Mouse (Mus musculus): Measurements from ENCODE around the gene Slc19a2. TPM values are rescaled to one million over a fixed set of nuclear protein-coding genes. Genes with fewer than 3 reads are reported as not detected.
A peak's percentile ranks its signal among the peaks of the same experiment; 100 is the strongest.

Gene Slc19a2
- polyA plus RNA-seq, 1 experiment from 2014 or later: 7.1 TPM

GRCm38 (mm10) chr1:164260171-164261028 is 11.6 kb downstream of the Slc19a2 start:
- Histone ChIP-seq H3K27ac (no peak overlapping the region), H3K4me1 (replicated peaks) (no peaks in the 10 kb centered on the region), H3K9me3 (no peaks in the 10 kb centered on the region), H3K36me3 (peaks cover 25% of the 10 kb centered on the region), H3K4me2 (no peak overlapping the region), H3K4me3 (no peak overlapping the region), H3K9ac (no peak overlapping the region), H3K27me3 (no peaks in the 10 kb centered on the region)
- 89% methylated on average over 16 of the region's 16 CpGs for WGBS
- no peak for ATAC-seq (ENCODE audit: low FRiP score)

- H3K27me3 ChIP-seq: no peaks in the 10 kb centered on the region
- H3K4me1 ChIP-seq (replicated peaks): no peaks in the 10 kb centered on the region
- H3K4me2 ChIP-seq: no peak overlapping the region
- no peak overlapping the region for H3K9ac ChIP-seq
- WGBS: 93% methylated on average over 7 of the region's 7 CpGs
- no peaks in the 10 kb centered on the region for H3K9me3 ChIP-seq
- H3K27ac ChIP-seq: no peak overlapping the region
- ATAC-seq (ENCODE audit: low FRiP score): no peak
- H3K36me3 ChIP-seq: peaks cover 25% of the 10 kb centered on the region
- H3K4me3 ChIP-seq: no peak overlapping the region
Observed at GRCm38 (mm10) chr1:164261553-164261952, 12.7 kb downstream of the Slc19a2 start.

DNA sequence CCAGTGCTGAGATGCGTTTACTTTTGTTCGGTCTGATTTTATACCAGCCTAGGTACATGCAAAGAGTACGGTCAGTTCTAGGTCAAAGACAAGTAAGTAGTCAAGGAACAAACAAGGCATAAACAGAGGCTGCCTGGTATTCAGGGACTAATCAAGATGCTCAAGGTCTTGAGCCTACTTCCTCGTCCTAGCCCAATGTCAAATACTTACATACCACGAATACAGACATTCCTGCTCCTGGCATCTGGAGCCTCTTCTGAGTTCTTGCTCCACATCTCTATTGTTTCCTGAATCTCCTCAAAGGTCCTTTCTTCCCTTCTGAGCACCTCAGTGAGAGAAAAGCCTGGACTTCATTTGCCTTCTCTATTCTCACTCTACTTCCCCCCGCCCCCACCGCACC is 22.1 kb downstream of the Slc19a2 start:
- H3K4me3 ChIP-seq: no peak overlapping the region
- H3K27ac ChIP-seq: no peak overlapping the region
- no peaks in the 10 kb centered on the region for H3K4me1 ChIP-seq (replicated peaks)
- H3K27me3 ChIP-seq: 0 out of 2 replicates have a peak, but pooled peaks cover 4% of the 10 kb centered on the region
- no peaks in the 10 kb centered on the region for H3K9me3 ChIP-seq
- no peak overlapping the region for H3K4me2 ChIP-seq
- H3K9ac ChIP-seq: no peak overlapping the region
- WGBS: 88% methylated on average over 7 of the region's 7 CpGs
- ATAC-seq (ENCODE audit: low FRiP score): no peak
- no peaks in the 10 kb centered on the region for H3K36me3 ChIP-seq

DNA sequence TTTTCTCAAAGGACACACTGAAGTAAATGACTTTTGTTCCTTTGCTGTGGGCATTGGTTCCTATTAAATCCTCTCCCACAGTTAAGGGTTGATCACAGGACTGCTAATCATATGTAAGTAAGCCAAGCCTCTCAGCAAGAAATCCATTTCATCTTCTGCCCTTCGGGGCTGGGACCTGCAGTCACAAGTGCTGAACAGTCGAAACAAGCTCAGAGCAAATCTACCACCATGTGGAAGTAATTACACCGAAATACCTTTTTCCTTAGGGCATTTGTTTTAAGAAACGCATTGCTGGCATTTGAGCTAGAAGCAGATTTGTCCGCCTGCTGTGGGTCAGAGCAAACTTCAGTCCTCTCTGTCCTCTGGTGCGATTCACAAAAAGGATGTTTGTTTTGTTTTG is 24.8 kb downstream of the Slc19a2 start:
- H3K4me1 ChIP-seq (replicated peaks): no peaks in the 10 kb centered on the region
- no peak for ATAC-seq (ENCODE audit: low FRiP score)
- H3K4me3 ChIP-seq: no peak overlapping the region
- H3K27me3 ChIP-seq: 0 out of 2 replicates have a peak, but pooled peaks cover 4% of the 10 kb centered on the region
- no peak overlapping the region for H3K9ac ChIP-seq
- no peak overlapping the region for H3K4me2 ChIP-seq
- WGBS: 75% methylated on average over 6 of the region's 6 CpGs
- no peaks in the 10 kb centered on the region for H3K9me3 ChIP-seq
- H3K27ac ChIP-seq: no peak overlapping the region
- no peaks in the 10 kb centered on the region for H3K36me3 ChIP-seq

DNA sequence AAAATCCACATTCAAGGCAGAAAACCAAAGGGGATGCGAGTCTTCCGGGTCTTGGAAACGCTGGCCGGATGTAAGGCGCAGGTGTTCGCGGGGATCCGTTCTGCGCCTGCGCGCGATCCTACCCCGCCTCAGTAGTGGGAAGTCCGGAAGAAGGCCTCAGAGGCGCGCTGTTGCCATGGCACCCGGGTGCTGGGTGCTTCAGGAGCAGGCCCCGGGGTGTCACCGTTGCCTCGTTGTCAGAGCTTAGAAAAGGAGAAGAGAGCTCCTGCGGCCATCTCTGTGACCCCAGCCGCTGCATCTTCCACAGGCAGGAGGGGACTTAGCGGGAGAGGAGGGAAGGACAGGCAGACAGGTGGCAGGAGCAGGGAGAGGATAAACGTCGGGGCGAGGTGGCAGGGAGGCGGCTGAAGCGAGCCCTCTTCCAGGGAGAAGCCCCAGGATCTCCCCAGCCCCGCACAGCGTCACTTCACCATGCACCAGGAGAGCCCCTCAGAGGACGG is 26.7 kb downstream of the Slc19a2 start, which contains the start of gene Ccdc181:
Gene Ccdc181, plus strand, starts transcription at position 131 of the 500 bp plus-strand sequence.
- Histone ChIP-seq H3K4me2 (peak within 1 kb of the TSS; percentile 82), H3K9me3 (no peaks in the 10 kb centered on the region), H3K27ac (peak within 1 kb of the TSS; percentile 86), H3K4me3 (peak within 1 kb of the TSS; percentile 68), H3K4me1 (replicated peaks) (no peaks in the 10 kb centered on the region), H3K9ac (peak within 1 kb of the TSS; percentile 78), H3K36me3 (peaks cover 7% of the 10 kb centered on the region), H3K27me3 (0 out of 2 replicates have a peak, but pooled peaks cover 4% of the 10 kb centered on the region)
- under 1% methylated on average over 31 of the region's 31 CpGs for WGBS
- ATAC-seq (ENCODE audit: low FRiP score): peak; percentile 100

DNA sequence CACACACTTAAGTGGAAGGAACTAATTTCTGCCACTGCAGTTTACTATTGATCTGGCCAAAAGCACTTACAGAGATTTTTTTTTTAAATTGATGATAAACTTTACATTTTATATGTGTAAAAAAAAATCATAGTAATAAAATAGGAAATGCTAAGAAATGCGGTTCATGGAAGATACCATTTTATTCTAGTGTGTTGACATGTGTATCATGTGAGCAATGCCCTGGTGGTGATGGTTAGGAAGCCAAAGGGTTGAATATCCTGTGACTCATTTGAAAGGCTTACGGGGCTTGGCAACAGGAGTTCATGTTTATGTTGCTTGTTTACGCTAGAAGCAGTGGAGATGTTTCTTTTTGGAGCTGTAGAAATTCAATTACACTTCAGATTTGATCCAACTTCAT is 27.7 kb downstream of the Slc19a2 start:
- no peaks in the 10 kb centered on the region for H3K4me1 ChIP-seq (replicated peaks)
- peaks cover 14% of the 10 kb centered on the region for H3K36me3 ChIP-seq
- H3K9ac ChIP-seq: no peak overlapping the region
- WGBS: 93% methylated on average over 3 of the region's 3 CpGs
- H3K9me3 ChIP-seq: no peaks in the 10 kb centered on the region
- no peak overlapping the region for H3K27ac ChIP-seq
- no peak for ATAC-seq (ENCODE audit: low FRiP score)
- H3K4me3 ChIP-seq: no peak overlapping the region
- 0 out of 2 replicates have a peak, but pooled peaks cover 4% of the 10 kb centered on the region for H3K27me3 ChIP-seq
- H3K4me2 ChIP-seq: no peak overlapping the region

- no peak overlapping the region for H3K4me2 ChIP-seq
- WGBS: 69% methylated on average over 4 of the region's 4 CpGs
Observed at GRCm38 (mm10) chr1:164279332-164279731, 30.5 kb downstream of the Slc19a2 start.

DNA sequence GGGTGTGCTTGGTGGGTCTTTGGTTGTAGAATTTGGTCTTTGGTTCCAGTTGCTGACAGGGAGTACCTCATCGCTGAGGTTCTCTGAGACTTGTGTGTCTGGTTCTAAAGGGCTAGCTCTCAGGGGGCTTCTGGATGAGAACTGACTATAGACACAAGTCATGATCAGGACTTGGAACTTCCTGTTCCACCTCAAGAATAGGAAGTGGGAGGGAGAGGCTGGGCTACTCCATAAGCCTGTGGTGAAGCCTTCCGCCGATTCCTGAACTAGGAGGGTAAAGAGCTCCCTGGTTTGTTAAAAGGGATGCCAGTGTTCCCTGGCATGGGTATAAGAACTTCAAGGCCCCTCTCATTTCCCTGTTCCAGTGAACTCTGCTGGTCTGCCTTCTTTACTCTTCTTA is 35.2 kb downstream of the Slc19a2 start:
- no peak for ATAC-seq (ENCODE audit: low FRiP score)
- Histone ChIP-seq H3K4me3 (no peak overlapping the region), H3K9me3 (no peaks in the 10 kb centered on the region), H3K9ac (no peak overlapping the region), H3K27ac (no peak overlapping the region), H3K4me2 (no peak overlapping the region), H3K27me3 (no peaks in the 10 kb centered on the region), H3K4me1 (replicated peaks) (no peaks in the 10 kb centered on the region), H3K36me3 (peaks cover 28% of the 10 kb centered on the region)
- 92% methylated on average over 3 of the region's 3 CpGs for WGBS

More at GRCm38 (mm10) chr1:164279332-164279731, 30.5 kb downstream of the Slc19a2 start:
- no peaks in the 10 kb centered on the region for H3K27me3 ChIP-seq
- H3K4me1 ChIP-seq (replicated peaks): no peaks in the 10 kb centered on the region
- H3K9ac ChIP-seq: no peak overlapping the region
- no peak overlapping the region for H3K4me3 ChIP-seq
- no peak overlapping the region for H3K27ac ChIP-seq
- peaks cover 26% of the 10 kb centered on the region for H3K36me3 ChIP-seq
- no peak for ATAC-seq (ENCODE audit: low FRiP score)
- H3K9me3 ChIP-seq: no peaks in the 10 kb centered on the region

DNA sequence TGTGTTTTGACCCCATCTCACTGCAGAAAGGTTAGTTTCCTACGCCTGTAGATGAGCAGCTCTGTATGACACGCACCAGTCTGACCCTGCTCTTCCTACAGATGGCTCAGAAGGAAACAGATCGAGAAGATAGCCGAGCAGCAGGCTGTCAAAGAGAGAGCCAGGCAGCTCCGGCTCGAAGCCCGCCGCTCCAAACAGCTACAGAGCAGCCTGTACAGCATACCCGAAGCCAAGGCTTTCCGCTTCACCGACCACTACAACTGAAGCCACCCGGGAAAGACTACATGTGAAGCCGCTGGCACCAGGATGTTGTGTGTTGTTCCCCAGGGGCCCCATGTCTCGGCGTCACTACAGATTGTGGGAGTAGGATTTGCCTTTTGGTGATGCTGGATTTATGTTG is 38.6 kb downstream of the Slc19a2 start:
- Histone ChIP-seq H3K9ac (no peak overlapping the region), H3K9me3 (no peaks in the 10 kb centered on the region), H3K27me3 (no peaks in the 10 kb centered on the region), H3K4me2 (no peak overlapping the region), H3K4me3 (no peak overlapping the region), H3K4me1 (replicated peaks) (no peaks in the 10 kb centered on the region), H3K27ac (no peak overlapping the region), H3K36me3 (peaks cover 34% of the 10 kb centered on the region)
- WGBS: 62% methylated on average over 15 of the region's 15 CpGs
- ATAC-seq (ENCODE audit: low FRiP score): no peak

GRCm38 (mm10) chr1:164292040-164292439 is 43.2 kb downstream of the Slc19a2 start:
- Histone ChIP-seq H3K9me3 (no peaks in the 10 kb centered on the region), H3K4me2 (no peak overlapping the region), H3K36me3 (peaks cover 58% of the 10 kb centered on the region), H3K9ac (no peak overlapping the region), H3K27ac (no peak overlapping the region), H3K4me3 (no peak overlapping the region), H3K4me1 (replicated peaks) (no peaks in the 10 kb centered on the region), H3K27me3 (no peaks in the 10 kb centered on the region)
- no peak for ATAC-seq (ENCODE audit: low FRiP score)
- WGBS: 93% methylated on average over 5 of the region's 5 CpGs

DNA sequence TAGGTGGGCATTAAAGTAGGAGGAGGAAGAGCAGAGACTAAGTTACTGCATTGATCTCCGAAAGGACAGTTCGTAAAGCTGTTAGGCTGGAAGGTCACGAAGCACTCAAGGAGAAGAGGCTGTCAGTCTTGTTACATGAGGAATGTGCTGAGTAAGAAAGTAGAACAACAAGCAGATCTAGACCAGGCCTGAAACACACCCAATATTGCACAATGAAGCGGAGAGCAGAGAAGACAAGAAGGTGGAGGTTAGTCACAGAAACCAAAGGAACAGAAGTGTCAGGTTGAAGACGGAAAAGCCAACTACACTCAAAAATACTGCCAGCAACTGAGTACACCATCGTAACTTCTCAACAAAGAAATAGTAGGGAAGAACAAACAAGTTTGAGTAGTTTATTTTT is 45.2 kb downstream of the Slc19a2 start:
- no peak for ATAC-seq (ENCODE audit: low FRiP score)
- H3K9ac ChIP-seq: no peak overlapping the region
- peaks cover 73% of the 10 kb centered on the region for H3K36me3 ChIP-seq
- no peaks in the 10 kb centered on the region for H3K9me3 ChIP-seq
- no peaks in the 10 kb centered on the region for H3K27me3 ChIP-seq
- no peak overlapping the region for H3K27ac ChIP-seq
- no peak overlapping the region for H3K4me2 ChIP-seq
- no peaks in the 10 kb centered on the region for H3K4me1 ChIP-seq (replicated peaks)
- 94% methylated on average over 6 of the region's 6 CpGs for WGBS
- H3K4me3 ChIP-seq: no peak overlapping the region

DNA sequence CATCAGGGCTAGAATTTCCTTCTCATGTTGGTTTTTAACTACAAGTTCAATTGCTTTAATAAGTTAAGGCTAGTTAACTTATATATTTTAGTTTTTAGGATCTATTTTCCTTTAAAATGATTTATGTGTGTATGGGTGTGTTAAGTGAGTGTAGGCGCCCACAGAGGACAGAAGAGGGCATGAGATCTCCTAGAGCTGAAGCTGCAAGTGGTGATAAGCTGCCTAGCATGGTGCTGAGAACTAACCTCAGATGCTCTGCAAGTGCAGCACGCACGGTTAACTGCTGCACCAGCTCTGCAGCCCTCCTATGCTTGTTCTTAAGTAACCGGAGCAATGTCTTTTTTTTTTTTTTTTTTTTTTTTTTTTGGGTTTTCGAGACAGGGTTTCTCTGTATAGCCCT is 47.6 kb downstream of the Slc19a2 start:
- ATAC-seq (ENCODE audit: low FRiP score): no peak
- Histone ChIP-seq H3K4me1 (replicated peaks) (no peaks in the 10 kb centered on the region), H3K4me3 (no peak overlapping the region), H3K36me3 (peaks cover 79% of the 10 kb centered on the region), H3K9me3 (no peaks in the 10 kb centered on the region), H3K4me2 (no peak overlapping the region), H3K9ac (no peak overlapping the region), H3K27ac (no peak overlapping the region), H3K27me3 (no peaks in the 10 kb centered on the region)
- WGBS: 92% methylated on average over 4 of the region's 5 CpGs

GRCm38 (mm10) chr1:164301949-164302348 is 53.1 kb downstream of the Slc19a2 start:
- Histone ChIP-seq H3K4me3 (no peak overlapping the region), H3K4me2 (no peak overlapping the region), H3K9me3 (no peaks in the 10 kb centered on the region), H3K9ac (no peak overlapping the region), H3K4me1 (replicated peaks) (peaks cover 18% of the 10 kb centered on the region), H3K27me3 (no peaks in the 10 kb centered on the region), H3K36me3 (peaks cover 57% of the 10 kb centered on the region), H3K27ac (no peak overlapping the region)
- ATAC-seq (ENCODE audit: low FRiP score): no peak
- WGBS: 91% methylated on average over 4 of the region's 4 CpGs
